Mouse (Mus musculus) brain, embryonic 14.5 days (tissue): ENCODE measurements around the gene Duox2. TPM values are rescaled to one million over a fixed set of nuclear protein-coding genes. Genes with fewer than 3 reads are reported as not detected.

Source experiments
- DNase-seq: peaks from one replicate; pipeline ENCODE4 v3.0.0-alpha.2; 2011; ENCODE audit warnings: low read depth
- CTCF ChIP-seq: fragments of 200-500 bp; IDR thresholded peaks from 2 replicates; pipeline ENCODE4 v1.5.1; 2012; ENCODE audit warnings: inconsistent platforms, mild to moderate bottlenecking, moderate library complexity, borderline replicate concordance; ENCODE audit not compliant: insufficient read depth, insufficient read length; ENCODE audit errors: extremely low read depth
- POLR2A ChIP-seq: fragments of 200-500 bp; IDR thresholded peaks from 2 replicates; pipeline ENCODE4 v1.6.1; 2012; ENCODE audit warnings: mild to moderate bottlenecking, inconsistent platforms, borderline replicate concordance; ENCODE audit not compliant: poor library complexity, insufficient read depth, insufficient read length, severe bottlenecking; ENCODE audit errors: extremely low read depth
- polyA plus RNA-seq: library from polyadenylated mRNA; depleted of rRNA; stranded (reverse); fragments of >200 nt; gene quantifications from 2 replicates; pipeline ENCODE4 v1.2.3, GENCODE M21; 2012

Duox2 gene
- polyA plus RNA-seq, 1 experiment, result 0.08 TPM

DNA sequence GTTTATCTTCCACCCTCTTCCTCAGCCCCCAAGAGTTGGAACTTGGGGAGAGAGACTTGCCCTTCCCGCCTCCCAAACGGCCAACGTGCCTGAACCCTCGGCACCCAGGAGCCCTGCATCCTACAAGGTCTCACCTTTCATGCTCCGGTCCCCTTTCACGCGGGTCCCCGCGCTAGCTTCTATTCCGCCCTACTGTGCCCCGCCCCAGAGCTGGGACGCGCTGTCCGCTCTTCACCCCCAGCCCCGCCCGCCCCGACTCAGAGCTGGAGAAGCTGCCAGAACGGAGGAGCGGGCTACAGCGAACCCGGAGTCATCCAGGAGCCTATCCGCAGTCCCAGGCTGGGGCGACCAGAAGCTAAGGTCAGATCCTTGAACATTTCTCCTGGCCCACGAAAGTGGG, 15.3 kb upstream of the Duox2 start, which contains the start of gene Duoxa1:
Gene Duoxa1, minus strand, starts transcription at position 195 of the 400 bp plus-strand sequence.
- TF ChIP-seq CTCF (no peak), POLR2A (no peak)
- no peak for DNase-seq

DNA sequence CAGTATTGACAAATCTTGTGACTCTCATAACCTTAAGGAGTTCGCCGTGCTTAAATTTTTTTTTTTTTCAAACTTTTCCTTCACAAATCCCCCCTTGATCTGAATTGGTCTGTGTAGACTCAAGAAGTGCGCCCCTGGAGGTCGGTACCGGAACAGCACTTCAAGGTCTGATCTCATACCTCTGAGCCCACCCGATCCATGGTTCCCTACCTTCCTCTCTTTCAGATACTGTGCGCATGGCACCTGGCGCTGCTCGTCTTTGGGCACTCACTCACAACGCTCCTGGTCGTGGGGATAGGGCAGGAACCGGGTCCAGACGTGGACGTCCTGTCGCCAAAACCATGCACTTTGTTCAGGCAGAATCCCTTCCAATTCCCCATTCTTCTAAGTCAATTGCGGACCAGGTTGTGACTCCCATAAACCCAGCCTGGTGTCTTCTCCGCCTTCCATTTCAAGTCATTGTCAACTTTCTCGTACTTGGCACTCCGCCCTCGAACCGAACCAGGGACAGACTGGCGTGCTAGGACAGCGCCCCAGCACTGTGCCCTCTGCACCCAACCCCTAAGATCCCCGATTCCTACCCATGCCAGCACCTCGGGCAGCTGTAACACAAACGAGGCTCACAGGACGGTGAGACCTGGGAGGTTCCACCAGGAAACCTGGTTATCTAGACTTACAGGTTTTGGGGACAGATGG, 14.6 kb upstream of the Duox2 start:
- TF ChIP-seq CTCF (peak; percentile 74), POLR2A (no peak)
- DNase-seq, result peak; percentile 77

DNA sequence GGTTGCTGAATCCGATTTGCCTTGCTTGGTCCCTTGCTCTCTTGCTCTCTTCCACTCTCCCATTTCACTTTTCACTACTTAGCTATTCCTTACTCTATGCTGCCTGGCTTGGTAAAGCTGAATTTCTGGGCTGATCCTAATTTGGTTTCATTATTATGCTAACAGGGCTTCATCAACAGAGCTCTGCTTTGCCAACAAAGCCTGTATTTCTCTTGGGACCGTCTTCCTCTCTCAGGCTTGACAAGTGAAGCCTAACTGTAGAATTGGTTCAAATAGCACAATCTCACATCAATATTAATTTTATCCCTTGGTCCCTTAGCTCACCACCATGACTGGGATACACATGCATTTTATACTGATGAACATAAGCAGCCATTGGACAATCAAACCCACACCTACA, 13.3 kb upstream of the Duox2 start:
- TF ChIP-seq POLR2A (no peak), CTCF (no peak)
- DNase-seq, result peak; percentile 74

DNA sequence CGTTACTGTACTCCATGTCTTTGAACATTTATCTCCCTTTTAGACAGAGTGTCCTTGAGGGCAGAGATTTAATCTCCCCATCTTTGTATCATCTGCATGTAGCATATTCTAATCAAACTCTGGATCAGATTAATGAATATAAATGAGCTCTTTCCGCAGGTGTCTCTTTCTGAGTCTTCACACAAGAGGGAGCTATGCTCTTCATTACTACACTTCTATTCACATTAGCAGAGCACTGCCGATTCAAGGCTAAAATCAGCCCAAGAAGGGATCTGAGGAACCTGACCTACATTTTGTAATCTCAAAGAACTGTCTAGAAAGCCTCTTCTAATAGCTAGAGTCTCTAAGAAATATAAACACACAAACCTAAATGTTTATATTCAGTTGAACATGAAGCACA, 11.4 kb upstream of the Duox2 start:
- TF ChIP-seq CTCF (no peak), POLR2A (no peak)
- DNase-seq, result peak; percentile 48

DNA sequence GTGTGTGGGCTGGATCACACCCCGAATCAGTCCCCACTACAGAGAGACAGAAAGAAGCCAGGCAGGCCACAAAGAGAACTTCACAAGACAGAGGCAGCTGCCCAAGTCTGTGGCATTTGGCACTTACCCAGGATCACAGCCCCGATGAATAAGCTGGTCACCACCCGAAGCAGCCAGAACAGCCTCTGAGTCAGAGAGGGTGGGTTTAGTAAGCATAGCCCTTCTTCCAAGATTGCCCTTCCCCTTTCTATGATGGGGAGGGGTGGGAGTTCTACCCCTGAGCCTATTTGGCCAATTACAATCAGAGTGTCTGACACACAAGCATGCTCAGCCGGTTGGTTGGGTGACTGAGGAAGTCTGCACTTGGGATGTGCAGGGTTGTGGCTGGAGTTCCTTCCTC, 7.9 kb upstream of the Duox2 start:
- no peak for TF ChIP-seq POLR2A
- no peak for TF ChIP-seq CTCF
- peak; percentile 55 for DNase-seq

DNA sequence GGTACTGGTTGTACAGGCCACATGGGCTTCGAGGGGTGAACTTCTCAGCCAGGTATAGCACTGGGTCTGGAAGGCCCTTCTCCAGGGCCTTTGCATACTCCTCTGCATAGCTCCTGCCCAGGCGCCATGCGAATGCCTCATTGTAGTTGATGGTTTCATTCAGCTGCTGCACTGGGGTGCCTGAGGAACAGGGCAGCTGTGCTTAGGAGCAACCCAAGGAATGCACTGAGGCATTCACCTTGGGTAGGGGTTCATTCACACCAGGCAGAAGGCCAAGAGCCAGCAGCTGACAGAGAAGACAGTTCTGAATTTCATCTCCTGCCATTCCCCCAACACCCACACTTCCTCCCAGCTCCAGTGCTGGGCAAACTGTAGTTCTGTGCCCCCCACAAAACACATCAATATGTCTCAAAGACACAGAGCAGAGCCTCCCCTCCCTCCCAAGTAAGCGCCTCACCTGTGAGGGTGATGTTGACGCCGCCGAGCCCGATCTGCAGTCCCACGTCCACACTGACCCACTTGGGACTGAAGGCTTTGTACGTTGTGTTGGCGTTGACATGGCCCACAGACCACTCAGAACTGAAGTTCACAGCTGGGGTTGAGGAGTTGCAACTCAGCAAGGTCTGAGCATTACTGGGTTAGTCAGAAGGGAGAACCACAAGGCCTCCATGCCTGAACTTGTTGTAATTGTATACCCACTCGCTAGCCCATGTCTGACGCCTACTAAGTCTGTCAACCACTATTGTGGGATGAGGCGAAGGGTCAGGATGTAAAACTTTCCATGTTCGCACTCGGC, 7.0 kb upstream of the Duox2 start:
- TF ChIP-seq CTCF, result no peak
- TF ChIP-seq POLR2A, result no peak
- no peak for DNase-seq

DNA sequence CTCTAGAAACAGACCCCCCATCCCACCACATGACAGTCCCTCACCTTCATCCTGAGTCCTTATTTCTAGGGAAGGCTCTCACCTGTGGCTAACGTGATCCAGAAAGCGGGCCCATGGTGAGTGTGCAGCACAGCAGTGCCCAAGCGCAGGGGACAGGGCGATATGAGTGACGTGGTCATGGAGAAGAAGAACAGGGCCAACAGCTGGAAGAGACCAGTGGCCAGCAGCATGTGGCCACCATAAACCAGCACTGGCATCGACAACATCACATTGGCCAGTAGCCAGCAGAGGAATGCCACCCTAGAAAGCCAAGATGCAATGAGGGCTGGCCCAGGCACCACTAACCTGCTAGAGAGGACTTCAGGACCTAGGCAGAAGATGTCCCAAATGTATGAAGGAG, 6.3 kb upstream of the Duox2 start:
- TF ChIP-seq CTCF, result no peak
- no peak for TF ChIP-seq POLR2A
- DNase-seq, result no peak

DNA sequence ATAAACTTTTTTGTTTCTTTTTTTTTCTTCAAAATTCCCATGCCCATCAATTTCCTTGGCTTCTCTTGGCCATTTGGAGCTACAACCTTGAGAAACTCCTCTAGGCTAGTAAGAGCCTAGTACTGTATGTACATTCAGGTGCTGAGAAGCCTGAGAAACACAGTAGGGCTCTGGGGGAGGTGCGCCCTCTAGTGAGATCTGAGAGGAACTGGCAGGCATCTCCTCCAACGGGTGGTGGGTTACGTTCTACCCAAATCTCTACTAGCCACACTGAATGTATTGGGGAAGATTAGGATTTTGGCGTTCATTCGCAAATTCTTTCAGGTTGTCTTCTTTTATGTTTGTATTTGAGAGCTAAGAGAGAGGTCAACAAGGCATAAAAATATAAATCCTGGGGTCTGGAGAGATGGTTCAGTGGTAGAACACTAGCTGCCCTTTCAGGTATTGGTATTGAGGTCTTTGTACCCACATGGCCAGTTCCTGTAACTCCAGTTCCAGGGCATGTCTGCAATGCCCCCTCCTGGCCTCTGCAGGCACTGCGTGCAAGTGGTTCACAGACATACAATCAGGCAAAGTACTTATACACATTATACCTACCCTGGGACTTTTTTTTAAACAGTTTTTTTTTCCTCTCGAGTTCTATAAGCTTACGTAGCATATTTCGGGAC, 4.5 kb upstream of the Duox2 start:
- TF ChIP-seq POLR2A (no peak), CTCF (peak; percentile 90)
- peak; percentile 89 for DNase-seq

DNA sequence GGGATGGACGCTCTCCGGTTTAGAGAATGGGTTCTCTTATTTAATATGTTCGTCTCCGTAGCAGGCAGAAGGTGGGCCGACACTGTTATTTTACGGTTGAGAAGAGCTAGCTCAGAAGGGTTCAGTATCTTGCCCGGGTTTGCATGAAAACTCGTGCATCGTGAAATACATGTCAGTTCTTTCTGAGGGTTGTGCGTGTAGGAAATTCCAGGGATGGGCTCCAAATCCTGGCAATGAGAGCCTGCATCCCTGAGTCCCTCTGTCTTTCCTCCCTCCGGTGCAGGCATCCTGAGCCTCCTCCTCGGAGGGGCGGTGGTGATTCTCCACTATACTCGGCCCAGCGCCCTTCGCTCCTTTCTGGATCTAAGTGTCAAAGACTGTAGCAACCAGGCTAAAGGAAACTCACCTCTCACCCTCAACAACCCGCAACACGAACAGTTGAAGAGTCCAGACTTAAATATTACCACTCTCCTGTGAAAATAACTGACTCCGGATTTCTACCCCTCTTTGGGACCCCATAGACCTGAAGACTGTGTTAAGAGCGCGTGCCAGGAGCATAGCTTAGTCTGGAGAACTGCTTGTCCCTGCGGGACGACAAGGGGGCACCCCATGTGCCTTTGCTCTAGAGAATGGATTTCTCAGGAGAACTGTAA, 3.8 kb upstream of the Duox2 start:
- TF ChIP-seq CTCF, result no peak
- no peak for TF ChIP-seq POLR2A
- DNase-seq, result no peak

DNA sequence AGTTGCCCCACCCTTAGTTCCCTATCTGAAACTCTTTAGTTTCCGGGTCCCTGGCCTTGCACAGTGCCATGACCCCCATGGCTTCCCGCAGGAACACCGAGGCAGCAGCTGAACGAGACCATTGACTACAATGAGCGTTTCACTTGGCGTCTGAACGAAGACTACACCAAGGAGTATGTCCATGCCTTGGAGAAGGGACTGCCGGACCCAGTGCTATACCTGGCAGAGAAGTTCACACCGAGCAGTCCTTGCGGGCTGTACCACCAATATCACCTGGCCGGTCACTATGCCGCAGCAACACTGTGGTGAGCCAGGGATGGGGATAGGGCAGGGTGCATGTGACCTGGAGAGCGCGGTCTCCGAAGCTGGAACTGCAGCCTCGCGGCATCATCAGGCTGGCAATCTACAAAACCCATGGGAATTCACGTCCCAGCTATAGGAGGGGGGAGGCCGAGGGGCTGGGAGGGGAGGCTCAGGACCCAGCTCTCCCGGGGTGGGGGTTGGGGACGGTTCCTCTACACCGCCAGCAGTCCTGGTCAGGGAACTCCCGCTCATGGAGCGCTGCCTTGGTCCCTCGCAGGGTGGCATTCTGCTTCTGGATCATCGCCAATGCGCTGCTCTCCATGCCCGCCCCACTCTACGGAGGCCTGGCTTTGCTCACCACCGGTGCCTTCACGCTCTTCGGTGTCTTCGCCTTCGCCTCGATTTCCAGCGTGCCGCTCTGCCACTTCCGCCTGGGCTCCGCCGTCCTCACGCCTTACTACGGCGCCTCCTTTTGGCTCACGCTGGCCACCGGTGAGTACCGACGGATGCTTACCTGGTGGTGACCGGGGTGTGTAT, 3.1 kb upstream of the Duox2 start:
- peak; percentile 64 for DNase-seq
- no peak for TF ChIP-seq CTCF
- no peak for TF ChIP-seq POLR2A
